Mouse (Mus musculus) yolk sac, embryonic 10.5 days (tissue): Measurements from ENCODE around the gene Ift27.

Experiments used
- DNase-seq: peaks from one replicate; pipeline ENCODE4 v3.0.0-alpha.2; 2017; ENCODE audit warnings: low spot score

The Ift27 gene

GRCm38 (mm10) chr15:78173972-78174886, at the start of gene Ift27:
Ift27 (minus strand) TSS chr15:78174107.
- DNase-seq, result peak; percentile 99

DNA sequence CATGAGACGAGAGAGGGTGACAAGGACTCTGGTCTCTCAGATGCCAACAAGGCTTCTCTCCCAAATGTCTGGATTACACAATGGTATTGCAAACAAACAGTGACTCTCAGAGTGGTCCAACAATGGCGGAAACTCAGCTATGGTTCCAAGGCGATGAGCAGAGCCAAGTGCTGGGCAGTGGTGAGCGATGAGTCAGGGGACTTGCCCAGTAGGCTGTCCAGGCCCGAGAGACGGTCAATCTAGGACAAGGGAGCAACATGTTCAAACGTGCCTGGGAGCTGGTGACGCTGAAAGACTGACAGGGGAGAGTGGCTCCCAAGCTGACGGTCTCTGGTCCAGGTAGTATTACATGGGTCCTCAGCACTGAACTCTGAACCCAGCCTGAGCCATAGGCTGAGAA, 41.4 kb upstream of the Ift27 start:
- DNase-seq, result no peak

GRCm38 (mm10) chr15:78211367-78211766, 37.5 kb upstream of the Ift27 start:
- no peak for DNase-seq

DNA sequence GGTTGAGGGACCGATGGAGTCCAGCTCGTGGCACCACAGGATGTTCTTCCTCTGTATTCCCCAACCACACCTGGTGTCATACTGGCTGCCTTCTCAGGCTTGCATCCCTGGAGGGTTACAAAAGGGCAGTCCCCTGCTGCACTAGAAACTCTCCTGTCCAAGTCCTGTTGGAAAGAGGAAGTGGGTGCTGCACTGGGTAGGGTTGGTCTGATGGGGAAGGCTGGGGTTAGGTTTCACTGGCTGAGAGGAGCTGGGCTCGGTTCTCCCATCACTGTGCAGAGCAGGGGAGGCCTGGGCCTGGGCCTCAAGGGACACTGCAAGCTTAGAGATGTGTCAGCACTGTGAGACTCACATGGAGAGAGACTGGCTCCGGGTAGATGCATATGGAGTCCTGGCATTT, 36.3 kb upstream of the Ift27 start:
- no peak for DNase-seq

DNA sequence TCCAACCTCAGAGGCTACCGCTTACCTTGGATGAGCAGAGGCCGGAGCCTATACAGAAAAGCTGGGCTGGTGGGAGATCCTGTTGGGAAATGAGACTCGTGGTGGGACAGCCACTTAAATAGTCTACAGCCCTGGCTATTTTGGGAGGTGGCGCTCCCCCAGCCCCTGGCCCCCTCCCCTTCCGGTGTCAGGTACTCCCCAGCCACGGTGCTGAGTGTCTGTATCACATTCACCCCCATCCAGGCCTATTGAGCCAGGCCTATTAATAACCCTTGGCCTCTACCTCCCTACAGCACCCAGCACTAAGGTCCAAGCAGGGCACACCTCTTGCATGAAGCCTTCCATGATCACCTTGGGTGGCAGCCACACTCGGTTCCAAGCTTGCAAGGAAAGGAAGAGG, 32.4 kb upstream of the Ift27 start, which contains the start of gene Pvalb:
Gene Pvalb (minus strand): TSS at position 89 of the 400 bp plus-strand sequence.
- DNase-seq, result no peak

DNA sequence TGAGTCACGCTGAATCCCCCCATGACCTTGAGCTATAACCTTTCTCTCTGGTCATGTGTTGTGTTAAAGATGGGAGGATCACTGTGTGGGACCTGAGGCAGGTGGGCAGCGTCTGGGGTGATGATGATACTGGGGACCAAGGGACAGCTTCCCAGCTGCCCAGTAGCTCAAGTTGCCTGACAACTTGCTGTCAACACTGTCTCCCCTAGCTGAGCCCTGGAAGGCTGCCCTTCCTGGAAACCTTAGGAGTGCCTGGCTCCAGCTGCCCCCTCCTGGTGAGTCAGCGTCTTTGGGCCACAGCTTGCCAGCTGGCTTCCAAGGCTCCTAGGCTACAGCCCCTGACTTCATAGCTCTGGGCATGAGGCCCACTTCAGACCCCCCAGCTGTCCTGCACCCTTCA, 31.3 kb upstream of the Ift27 start:
- DNase-seq, result no peak

DNA sequence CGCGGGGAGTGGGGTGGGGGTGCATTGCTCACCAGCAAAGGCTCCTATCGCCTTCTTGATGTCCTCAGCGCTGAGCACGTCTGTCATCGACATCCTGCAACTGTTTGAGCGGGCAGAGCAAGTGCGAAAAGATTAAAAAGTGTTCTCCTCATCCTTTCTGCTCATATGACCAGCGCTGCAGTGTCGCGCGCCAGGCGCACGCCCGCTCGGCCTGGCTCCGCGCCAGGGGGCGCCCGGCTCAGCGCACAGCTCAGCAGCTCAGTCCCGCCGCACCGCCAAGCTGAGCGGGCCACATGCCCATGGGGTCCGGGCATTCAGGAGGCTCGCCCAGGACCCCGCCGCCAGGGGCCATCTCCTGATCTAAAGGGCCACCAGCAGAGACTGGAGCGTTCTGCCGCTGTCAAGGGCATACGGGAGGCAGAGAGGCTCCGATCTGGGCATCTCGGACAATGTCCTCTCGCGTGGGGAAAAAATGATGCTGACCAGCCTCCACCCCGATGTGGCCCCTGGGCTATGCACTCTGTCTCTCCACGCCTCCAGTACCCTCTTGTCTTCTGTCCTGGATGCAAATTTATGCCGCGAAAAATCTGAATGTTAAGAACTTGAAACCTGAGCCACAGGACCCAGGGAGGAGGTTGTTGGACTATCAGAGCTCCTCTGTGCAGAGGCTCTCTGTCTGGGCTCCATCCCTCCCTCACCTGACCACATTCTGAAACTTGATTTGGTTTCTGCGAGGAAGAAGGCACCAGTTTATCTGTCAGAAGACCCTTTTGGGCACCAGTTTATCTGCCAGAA, 30.3 kb upstream of the Ift27 start:
- no peak for DNase-seq

DNA sequence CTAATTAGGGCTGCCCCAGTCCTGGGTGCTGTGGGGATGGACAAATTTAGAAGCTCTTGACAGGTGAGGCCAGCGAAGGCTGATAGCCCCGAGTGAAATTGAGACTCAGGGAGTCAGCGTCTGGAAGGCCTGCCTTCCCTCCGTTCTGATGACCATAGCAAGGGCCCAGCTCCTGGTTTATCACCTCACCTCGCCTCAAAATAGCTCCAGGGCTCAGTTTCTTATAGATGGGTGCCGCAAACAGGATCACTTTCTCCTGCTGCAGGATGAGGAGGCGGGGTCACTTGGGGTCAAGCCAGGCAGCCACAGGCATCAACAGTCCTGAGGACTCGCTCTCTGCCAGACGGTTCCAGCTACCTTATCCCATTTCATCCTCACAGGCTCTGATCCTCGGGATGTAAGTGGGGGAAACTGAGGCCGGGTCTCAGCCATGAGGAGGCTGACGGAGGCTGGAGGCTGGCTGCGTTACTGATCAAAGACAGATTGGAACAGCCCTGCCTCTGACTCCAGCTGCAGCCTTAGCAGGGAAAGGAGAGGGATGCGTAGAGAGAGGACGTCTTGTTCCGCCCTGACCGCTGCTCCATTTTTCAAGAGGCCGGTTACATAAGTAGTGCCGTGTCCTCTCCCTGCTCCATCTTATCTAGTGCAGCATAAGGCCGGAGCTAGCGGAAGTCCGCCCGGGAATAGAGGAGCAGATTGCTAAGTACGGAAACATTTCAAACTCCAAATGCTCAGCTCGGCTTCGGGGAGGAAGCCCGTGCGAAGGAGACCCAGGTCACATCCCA, 21.4 kb upstream of the Ift27 start:
- DNase-seq, result no peak

DNA sequence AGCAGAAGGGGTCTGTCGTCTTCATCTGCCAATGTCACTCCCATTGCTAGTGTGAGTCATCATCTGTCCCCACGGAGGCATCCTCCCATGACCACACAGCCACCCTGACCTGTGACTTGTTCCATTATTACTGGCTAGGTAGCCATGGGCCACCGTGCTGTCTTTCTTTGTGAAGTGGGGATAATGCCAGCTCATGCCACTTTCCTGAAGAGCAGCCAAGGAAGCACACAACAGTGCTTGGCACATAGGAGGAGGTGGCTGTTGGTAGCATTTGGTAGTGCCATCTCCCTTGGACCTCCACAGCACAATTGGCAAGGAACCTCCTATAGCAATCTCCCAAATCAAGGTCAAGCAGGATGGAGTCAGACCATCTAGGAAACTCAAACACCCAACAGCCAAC, 20.4 kb upstream of the Ift27 start:
- DNase-seq, result no peak

GRCm38 (mm10) chr15:78189636-78190035, 15.7 kb upstream of the Ift27 start:
- DNase-seq, result no peak

- no peak for DNase-seq
These were observed 14.6 kb upstream of the Ift27 start for GRCm38 (mm10) chr15:78188546-78188945.

DNA sequence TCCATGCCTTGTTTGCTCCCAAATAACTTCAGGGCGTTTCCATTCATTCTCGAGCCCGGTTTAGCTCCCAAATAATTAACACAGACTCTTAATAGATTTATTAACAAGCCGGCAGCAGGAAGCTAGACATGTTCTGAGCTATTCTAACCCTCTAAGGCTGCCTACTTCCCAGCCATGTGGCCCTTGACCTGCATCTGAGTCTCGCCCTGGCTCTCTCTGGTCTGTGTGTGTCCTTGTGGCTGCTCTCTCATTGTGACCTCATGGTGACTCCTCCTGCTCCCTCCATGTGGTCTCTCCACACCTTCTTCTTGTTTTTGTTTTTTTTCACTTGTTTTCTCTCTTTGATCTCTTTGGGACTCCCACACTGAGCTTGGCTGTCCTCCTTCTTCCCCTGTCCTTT, 13.0 kb upstream of the Ift27 start:
- DNase-seq, result no peak

GRCm38 (mm10) chr15:78185609-78186008, 11.7 kb upstream of the Ift27 start:
- DNase-seq, result no peak

- no peak for DNase-seq
These were observed 10.9 kb upstream of the Ift27 start for GRCm38 (mm10) chr15:78184855-78185254.

DNA sequence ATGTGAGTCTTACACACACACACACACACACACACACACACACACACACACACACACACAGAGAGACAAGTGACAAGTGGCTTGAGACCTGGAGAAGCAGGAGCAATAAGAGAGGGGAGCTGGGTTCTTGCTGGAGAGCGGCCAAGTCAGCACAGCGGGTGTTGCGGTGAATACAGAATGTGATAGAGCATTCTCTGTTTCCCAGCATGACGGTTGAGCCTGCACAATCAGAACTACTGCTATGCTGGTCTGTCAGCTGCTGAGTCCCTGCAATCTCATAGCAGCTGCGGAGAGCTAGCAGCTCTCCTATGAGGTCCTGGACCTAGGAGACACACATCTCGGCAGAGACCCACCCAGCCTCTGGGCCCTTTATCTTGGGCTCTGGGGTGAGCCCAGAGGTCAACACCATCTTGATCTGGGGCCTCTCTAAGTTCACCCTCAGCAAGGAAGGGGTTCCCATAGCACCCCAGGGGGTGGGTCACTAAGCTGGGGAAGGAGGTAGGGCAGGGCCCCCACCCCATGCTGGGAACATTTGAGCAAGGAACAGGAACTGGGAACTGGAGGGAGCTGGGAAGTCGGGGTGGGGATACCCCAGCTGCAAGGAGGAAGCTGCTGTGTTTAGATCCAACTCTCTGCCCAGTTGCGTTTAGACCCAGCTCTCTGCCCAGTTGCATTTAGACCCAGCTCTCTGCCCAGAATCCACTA, 7.9 kb upstream of the Ift27 start:
- DNase-seq, result no peak

- DNase-seq, result no peak
These were observed 5.9 kb upstream of the Ift27 start for GRCm38 (mm10) chr15:78179775-78180174.

DNA sequence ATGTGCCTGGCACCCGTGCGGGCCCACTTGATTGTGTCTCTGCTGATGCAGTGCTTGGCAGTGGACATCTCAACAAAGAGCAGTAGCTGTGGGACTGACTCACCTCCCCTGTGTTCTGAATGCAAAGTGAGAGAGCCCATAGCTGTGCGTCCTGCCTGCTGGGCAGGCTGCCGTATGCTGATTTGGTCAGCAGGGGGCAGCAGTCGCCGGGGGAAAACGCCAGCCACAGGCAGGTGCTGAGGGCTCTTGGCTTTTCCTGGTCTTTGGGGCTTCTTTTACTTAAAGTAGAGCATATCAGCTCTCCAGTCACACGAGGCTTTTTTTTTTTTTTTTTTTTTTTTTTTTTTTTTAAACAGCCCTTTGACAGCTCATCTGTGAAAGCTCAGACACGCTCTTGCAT, 4.5 kb upstream of the Ift27 start:
- DNase-seq, result peak; percentile 38

GRCm38 (mm10) chr15:78177257-78177656, 3.4 kb upstream of the Ift27 start:
- DNase-seq, result no peak

GRCm38 (mm10) chr15:78174887-78175245, 959 bp upstream of the Ift27 start:
- DNase-seq, result no peak

DNA sequence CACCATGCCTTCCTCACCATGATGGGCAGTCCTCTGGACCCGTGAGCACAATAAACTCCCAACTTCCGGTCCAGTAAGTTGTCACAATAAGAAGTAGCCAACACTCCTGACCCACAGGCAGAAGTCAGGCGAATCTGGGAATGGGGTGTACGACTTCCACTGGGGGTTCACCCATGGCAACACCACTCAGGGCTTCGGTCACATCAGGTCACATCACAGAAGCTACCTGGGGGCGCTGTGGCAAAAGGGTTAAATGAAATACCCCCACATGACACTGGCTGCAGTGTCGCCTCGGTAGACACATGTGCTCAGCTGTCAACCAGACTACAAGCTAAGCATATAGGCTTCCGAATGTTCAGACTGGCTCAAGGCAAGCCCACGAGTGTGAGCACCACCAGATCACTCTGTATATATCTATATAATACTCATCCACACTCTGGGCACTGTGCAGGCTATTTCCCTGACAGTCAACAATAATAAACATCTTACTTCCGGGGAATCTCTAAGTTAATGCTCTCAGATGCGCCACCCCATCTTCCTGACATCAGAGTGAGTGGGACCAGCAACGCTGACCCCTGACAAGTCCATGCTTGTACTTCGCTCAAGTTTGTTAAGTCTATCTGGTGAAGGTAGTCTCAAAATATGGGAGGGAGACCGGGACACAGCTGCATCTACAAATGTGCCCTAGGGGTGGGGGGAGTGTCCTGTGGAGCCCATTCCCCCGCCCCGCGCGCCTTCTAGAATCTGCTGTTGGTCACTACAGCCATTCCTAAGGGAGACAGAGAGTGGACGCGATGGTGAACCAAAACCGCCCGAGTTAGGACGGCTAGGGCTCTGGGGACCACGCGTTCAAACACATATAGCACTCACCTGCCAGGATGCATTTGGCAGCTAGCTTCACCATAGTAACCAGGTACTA, 749 bp downstream of the Ift27 start:
- no peak for DNase-seq
